Mouse (Mus musculus): ENCODE measurements around the gene Lrrc2. TPM values are rescaled to one million over a fixed set of nuclear protein-coding genes. Genes with fewer than 3 reads are reported as not detected.

The Lrrc2 gene
- polyA plus RNA-seq, 1 experiment from 2014 or later = 0.27 TPM

GRCm38 (mm10) chr9:110952931-110953549 is 1.7 kb downstream of the Lrrc2 start:
- peak overlapping the region; percentile 65 for H3K9ac ChIP-seq (ENCODE audit: low read length)
- H3K36me3 ChIP-seq (ENCODE audit: control insufficient read depth, insufficient read depth, low read length) = no peaks in the 10 kb centered on the region
- peak overlapping the region; percentile 94 for H3K4me2 ChIP-seq (ENCODE audit: low read depth, low read length, severe bottlenecking)
- 47% methylated on average over 5 of the region's 5 CpGs for WGBS
- peaks cover 11% of the 10 kb centered on the region; the same call in 1 of the 2 replicates for H3K27me3 ChIP-seq (ENCODE audit: control insufficient read depth, insufficient read depth, low read length)
- H3K27ac ChIP-seq (ENCODE audit: low read depth, low read length) = no peak overlapping the region
- H3K4me3 ChIP-seq (ENCODE audit: low read depth, low read length) = peak overlapping the region; percentile 52
- no peaks in the 10 kb centered on the region for H3K9me3 ChIP-seq (ENCODE audit: control insufficient read depth, low read length)
- no peak for ATAC-seq (replicated peaks; ENCODE audit: low FRiP score)
- H3K4me1 ChIP-seq (replicated peaks; ENCODE audit: control insufficient read depth, insufficient read depth, low read length) = 0 out of 2 replicates have a peak, but pooled peaks cover 2% of the 10 kb centered on the region
- DNase-seq (ENCODE audit: low spot score) = no peak

DNA sequence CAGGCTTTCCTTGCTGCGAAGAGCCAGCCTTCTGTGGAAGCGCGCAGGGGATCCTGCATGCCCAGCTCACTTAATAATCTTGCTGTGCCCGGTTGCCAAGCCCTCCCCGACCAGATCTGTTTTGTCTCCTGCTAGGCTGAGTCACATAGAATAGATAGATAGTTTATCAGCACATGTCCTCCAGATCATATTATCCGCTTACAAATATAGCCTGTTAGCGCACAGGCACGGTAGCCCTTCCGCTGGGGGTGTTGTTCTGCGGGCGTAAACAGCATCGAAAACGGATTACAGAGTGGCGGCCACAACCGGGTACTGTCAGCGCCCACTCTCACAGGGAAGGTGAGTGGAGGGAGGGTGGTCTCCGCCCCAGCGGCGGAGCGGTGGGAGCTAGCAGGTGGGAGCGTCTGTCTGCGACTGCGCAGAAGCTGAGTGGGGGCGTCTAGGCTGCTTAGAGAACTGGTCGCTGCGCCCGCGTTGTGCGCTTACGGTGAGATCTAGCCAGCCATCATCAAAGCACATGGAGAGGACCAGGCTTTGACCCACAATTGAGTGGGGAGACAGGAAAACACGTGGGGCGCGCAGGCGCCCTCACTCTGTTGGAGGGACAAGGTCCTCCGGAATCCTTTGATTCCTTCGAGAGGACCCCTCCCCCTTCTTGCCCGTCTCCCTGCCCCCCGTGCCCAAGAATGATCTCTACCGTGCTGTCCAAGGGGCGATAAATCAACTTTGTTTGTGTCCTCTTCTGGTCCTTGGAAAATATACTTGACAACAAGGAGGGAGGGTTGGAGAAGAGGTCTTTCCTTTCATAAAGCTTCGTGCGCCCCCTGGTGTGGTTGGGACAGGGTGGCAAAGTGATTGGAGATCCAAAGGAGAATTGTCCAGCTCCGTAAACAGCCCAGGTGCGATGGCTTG is 2.5 kb downstream of the Lrrc2 start:
- Histone ChIP-seq H3K9me3 (ENCODE audit: control insufficient read depth, low read length) (no peaks in the 10 kb centered on the region), H3K4me3 (ENCODE audit: low read depth, low read length) (peak overlapping the region; percentile 52), H3K4me1 (replicated peaks; ENCODE audit: control insufficient read depth, insufficient read depth, low read length) (0 out of 2 replicates have a peak, but pooled peaks cover 2% of the 10 kb centered on the region), H3K36me3 (ENCODE audit: control insufficient read depth, insufficient read depth, low read length) (no peaks in the 10 kb centered on the region), H3K27ac (ENCODE audit: low read depth, low read length) (no peak overlapping the region), H3K27me3 (ENCODE audit: control insufficient read depth, insufficient read depth, low read length) (peaks cover 11% of the 10 kb centered on the region; the same call in 1 of the 2 replicates), H3K4me2 (ENCODE audit: low read depth, low read length, severe bottlenecking) (peak overlapping the region; percentile 94), H3K9ac (ENCODE audit: low read length) (peak overlapping the region; percentile 65)
- 1% methylated on average over 44 of the region's 44 CpGs for WGBS
- ATAC-seq (replicated peaks; ENCODE audit: low FRiP score) (peak; percentile 66), DNase-seq (ENCODE audit: low spot score) (peak; percentile 76)

GRCm38 (mm10) chr9:110954681-110955445 is 3.5 kb downstream of the Lrrc2 start:
- Histone ChIP-seq H3K4me3 (ENCODE audit: low read depth, low read length) (no peak overlapping the region), H3K4me2 (ENCODE audit: low read depth, low read length, severe bottlenecking) (no peak overlapping the region), H3K9me3 (ENCODE audit: control insufficient read depth, low read length) (no peaks in the 10 kb centered on the region), H3K9ac (ENCODE audit: low read length) (no peak overlapping the region), H3K36me3 (ENCODE audit: control insufficient read depth, insufficient read depth, low read length) (no peaks in the 10 kb centered on the region), H3K4me1 (replicated peaks; ENCODE audit: control insufficient read depth, insufficient read depth, low read length) (0 out of 2 replicates have a peak, but pooled peaks cover 2% of the 10 kb centered on the region), H3K27ac (ENCODE audit: low read depth, low read length) (no peak overlapping the region), H3K27me3 (ENCODE audit: control insufficient read depth, insufficient read depth, low read length) (peaks cover 11% of the 10 kb centered on the region; the same call in 1 of the 2 replicates)
- no peak for DNase-seq (ENCODE audit: low spot score)
- 60% methylated on average over 2 of the region's 2 CpGs for WGBS
- ATAC-seq (replicated peaks; ENCODE audit: low FRiP score) = no peak; the same call in 1 of the 2 replicates

GRCm38 (mm10) chr9:110955962-110956361 is 4.6 kb downstream of the Lrrc2 start:
- Histone ChIP-seq H3K36me3 (ENCODE audit: control insufficient read depth, insufficient read depth, low read length) (no peaks in the 10 kb centered on the region), H3K27me3 (ENCODE audit: control insufficient read depth, insufficient read depth, low read length) (peaks cover 11% of the 10 kb centered on the region; the same call in 1 of the 2 replicates), H3K9me3 (ENCODE audit: control insufficient read depth, low read length) (no peaks in the 10 kb centered on the region), H3K27ac (ENCODE audit: low read depth, low read length) (no peak overlapping the region), H3K4me3 (ENCODE audit: low read depth, low read length) (no peak overlapping the region), H3K4me1 (replicated peaks; ENCODE audit: control insufficient read depth, insufficient read depth, low read length) (0 out of 2 replicates have a peak, but pooled peaks cover 2% of the 10 kb centered on the region), H3K9ac (ENCODE audit: low read length) (no peak overlapping the region), H3K4me2 (ENCODE audit: low read depth, low read length, severe bottlenecking) (no peak overlapping the region)
- DNase-seq (ENCODE audit: low spot score) (no peak), ATAC-seq (replicated peaks; ENCODE audit: low FRiP score) (no peak)
- WGBS = 86% methylated on average over 6 of the region's 6 CpGs

GRCm38 (mm10) chr9:110959669-110960068 is 8.3 kb downstream of the Lrrc2 start:
- ATAC-seq (replicated peaks; ENCODE audit: low FRiP score) = no peak
- no peak overlapping the region for H3K27ac ChIP-seq (ENCODE audit: low read depth, low read length)
- 80% methylated on average over 5 of the region's 5 CpGs for WGBS

GRCm38 (mm10) chr9:110960230-110961149 is 9.1 kb downstream of the Lrrc2 start:
- Histone ChIP-seq H3K9me3 (ENCODE audit: control insufficient read depth, low read length) (no peaks in the 10 kb centered on the region), H3K9ac (ENCODE audit: low read length) (no peak overlapping the region), H3K4me2 (ENCODE audit: low read depth, low read length, severe bottlenecking) (no peak overlapping the region), H3K27me3 (ENCODE audit: control insufficient read depth, insufficient read depth, low read length) (no peaks in the 10 kb centered on the region; the same call in 1 of the 2 replicates), H3K4me1 (replicated peaks; ENCODE audit: control insufficient read depth, insufficient read depth, low read length) (no peaks in the 10 kb centered on the region), H3K36me3 (ENCODE audit: control insufficient read depth, insufficient read depth, low read length) (no peaks in the 10 kb centered on the region), H3K27ac (ENCODE audit: low read depth, low read length) (no peak overlapping the region), H3K4me3 (ENCODE audit: low read depth, low read length) (no peak overlapping the region)
- ATAC-seq (replicated peaks; ENCODE audit: low FRiP score) (no peak), DNase-seq (ENCODE audit: low spot score) (no peak)
- WGBS = 89% methylated on average over 13 of the region's 13 CpGs

More at GRCm38 (mm10) chr9:110959669-110960068, 8.3 kb downstream of the Lrrc2 start:
- H3K4me2 ChIP-seq (ENCODE audit: low read depth, low read length, severe bottlenecking) = no peak overlapping the region
- H3K27me3 ChIP-seq (ENCODE audit: control insufficient read depth, insufficient read depth, low read length) = peaks cover 3% of the 10 kb centered on the region; the same call in 1 of the 2 replicates
- no peaks in the 10 kb centered on the region for H3K36me3 ChIP-seq (ENCODE audit: control insufficient read depth, insufficient read depth, low read length)
- no peaks in the 10 kb centered on the region for H3K4me1 ChIP-seq (replicated peaks; ENCODE audit: control insufficient read depth, insufficient read depth, low read length)
- no peak overlapping the region for H3K9ac ChIP-seq (ENCODE audit: low read length)
- no peak for DNase-seq (ENCODE audit: low spot score)
- H3K9me3 ChIP-seq (ENCODE audit: control insufficient read depth, low read length) = no peaks in the 10 kb centered on the region
- no peak overlapping the region for H3K4me3 ChIP-seq (ENCODE audit: low read depth, low read length)

- no peaks in the 10 kb centered on the region for H3K27me3 ChIP-seq (ENCODE audit: control insufficient read depth, insufficient read depth, low read length)
- ATAC-seq (replicated peaks; ENCODE audit: low FRiP score) = no peak
- no peak overlapping the region for H3K4me2 ChIP-seq (ENCODE audit: low read depth, low read length, severe bottlenecking)
- over 99% methylated on average over 8 of the region's 8 CpGs for WGBS
- DNase-seq (ENCODE audit: low spot score) = no peak
- H3K9ac ChIP-seq (ENCODE audit: low read length) = no peak overlapping the region
- H3K4me3 ChIP-seq (ENCODE audit: low read depth, low read length) = no peak overlapping the region
- H3K36me3 ChIP-seq (ENCODE audit: control insufficient read depth, insufficient read depth, low read length) = no peaks in the 10 kb centered on the region
- H3K9me3 ChIP-seq (ENCODE audit: control insufficient read depth, low read length) = no peaks in the 10 kb centered on the region
- H3K27ac ChIP-seq (ENCODE audit: low read depth, low read length) = no peak overlapping the region
- H3K4me1 ChIP-seq (replicated peaks; ENCODE audit: control insufficient read depth, insufficient read depth, low read length) = no peaks in the 10 kb centered on the region
Measured at GRCm38 (mm10) chr9:110961386-110961785, 10.0 kb downstream of the Lrrc2 start.

Measured in forebrain, embryonic 11.5 days (tissue).